Mouse (Mus musculus) c-Kit-positive CD71-negative TER-119-negative erythroid progenitor cells, embryonic 14.5 days (primary cell): ENCODE data around the gene Tnik.

Experiments used
- DNase-seq: peaks from one replicate; pipeline ENCODE4 v3.0.0-alpha.2; 2013; ENCODE audit warnings: low read depth

Gene Tnik

GRCm38 (mm10) chr3:28263002-28263947 lies at the start of gene Tnik:
Tnik (plus strand) TSS chr3:28263214.
- DNase-seq: peak; percentile 79

- no peak for DNase-seq
These were observed 48.1 kb upstream of the Tnik start for GRCm38 (mm10) chr3:28214886-28215311.

GRCm38 (mm10) chr3:28217001-28217400 lies 46.0 kb upstream of the Tnik start:
- no peak for DNase-seq

- no peak for DNase-seq
These were observed 43.5 kb upstream of the Tnik start for GRCm38 (mm10) chr3:28219533-28219932.

GRCm38 (mm10) chr3:28219964-28220363 lies 43.0 kb upstream of the Tnik start:
- DNase-seq: no peak

- DNase-seq: no peak
These were observed 38.3 kb upstream of the Tnik start for GRCm38 (mm10) chr3:28224437-28225356.

- DNase-seq: no peak
These were observed 37.6 kb upstream of the Tnik start for GRCm38 (mm10) chr3:28225357-28225905.

GRCm38 (mm10) chr3:28226181-28226580 lies 36.8 kb upstream of the Tnik start:
- no peak for DNase-seq

GRCm38 (mm10) chr3:28228930-28229329 lies 34.1 kb upstream of the Tnik start:
- no peak for DNase-seq

- DNase-seq: no peak
These were observed 33.5 kb upstream of the Tnik start for GRCm38 (mm10) chr3:28229503-28229902.

- DNase-seq: no peak
These were observed 30.1 kb upstream of the Tnik start for GRCm38 (mm10) chr3:28232885-28233284.

- no peak for DNase-seq
These were observed 28.8 kb upstream of the Tnik start for GRCm38 (mm10) chr3:28234179-28234578.

- no peak for DNase-seq
These were observed 26.3 kb upstream of the Tnik start for GRCm38 (mm10) chr3:28236689-28237088.

- no peak for DNase-seq
These were observed 24.9 kb upstream of the Tnik start for GRCm38 (mm10) chr3:28238136-28238535.

GRCm38 (mm10) chr3:28242561-28242960 lies 20.5 kb upstream of the Tnik start:
- DNase-seq: no peak

GRCm38 (mm10) chr3:28244244-28244890 lies 18.6 kb upstream of the Tnik start:
- no peak for DNase-seq

GRCm38 (mm10) chr3:28248255-28248957 lies 14.6 kb upstream of the Tnik start:
- no peak for DNase-seq

- DNase-seq: no peak
These were observed 7.3 kb upstream of the Tnik start for GRCm38 (mm10) chr3:28255711-28256110.

GRCm38 (mm10) chr3:28262371-28263001 lies 528 bp upstream of the Tnik start:
- DNase-seq: peak; percentile 37

- DNase-seq: peak; percentile 16
These were observed 1.2 kb downstream of the Tnik start for GRCm38 (mm10) chr3:28263948-28264840.
